Comparison of ENCODE assay signal across 23 mouse cellular contexts in genomic region chr14:121916311-121917094, GRCm38 (mm10). TPM values are rescaled to one million over a fixed set of nuclear protein-coding genes. Genes with fewer than 3 reads are reported as not detected.
DNase-seq lines count a peak whose midpoint lies in the region; ATAC-seq and TF ChIP-seq lines count a peak whose summit lies in the region.
"Had no signal": no experiment of that assay in that cellular context is flagged by ENCODE, and none has a peak within 500 bp of the region (broad histone marks: within the 10 kb centered on the region; RNA-seq: fewer than 3 reads in every experiment).

No protein-coding gene starts in this region.

- H3K4me1 ChIP-seq in spleen, adult 2 months (ENCODE audit: control insufficient read depth, insufficient read depth, insufficient read length) = peaks cover 18% of the 10 kb centered on the region; the same call in 1 of the 2 replicates
- H3K4me1 ChIP-seq in stomach, postnatal 0 days (replicated peaks; ENCODE audit: control insufficient read depth, insufficient read depth) = no peaks in the 10 kb centered on the region
- H3K4me1 ChIP-seq: embryonic facial prominence, embryonic 15.5 days; forebrain, embryonic 12.5 days; hindbrain, embryonic 15.5 days; midbrain, embryonic 12.5 days; stomach, embryonic 15.5 days had no signal

- no peak overlapping the region for H3K4me2 ChIP-seq in stomach, postnatal 0 days (replicated peaks; ENCODE audit: low read depth)
- H3K4me2 ChIP-seq: embryonic facial prominence, embryonic 15.5 days; forebrain, embryonic 12.5 days; heart, embryonic 12.5 days; hindbrain, embryonic 15.5 days; liver, embryonic 13.5 days; midbrain, embryonic 12.5 days; stomach, embryonic 15.5 days had no signal

- ATAC-seq in CD4-positive, CD25-positive, alpha-beta regulatory T cell, adult 4 months = peak; percentile 13
- ATAC-seq in hematopoietic stem cell, adult 5-6 weeks (replicated peaks in 1 of 2; ENCODE audit: insufficient read depth in 1 of 2, low FRiP score in 2 of 2, low TSS enrichment in 1 of 2, low read depth in 1 of 2, poor library complexity in 2 of 2, severe bottlenecking in 2 of 2) = peak; percentile 57 to 65
- peak; percentile 47; the same call in 1 of the 2 replicates for ATAC-seq in neutrophil, adult 5-6 weeks (ENCODE audit: extremely low read depth, insufficient number of reproducible peaks, low FRiP score, poor library complexity, severe bottlenecking)
- ATAC-seq in stomach, postnatal 0 days (ENCODE audit: low FRiP score, low TSS enrichment) = no peak
- ATAC-seq in cerebellum, adult (ENCODE audit: insufficient number of reproducible peaks, low FRiP score, low TSS enrichment) = no peak

- no peak; the same call in 1 of the 2 replicates for TF ChIP-seq POLR2A in spleen, adult 2 months (IDR thresholded peaks at IDR 0.05; ENCODE audit: low read depth, low read length)

- peak overlapping the region; percentile 96 for H3K27ac ChIP-seq in spleen, adult 2 months (ENCODE audit: insufficient read depth, low read length)
- H3K27ac ChIP-seq in stomach, postnatal 0 days (replicated peaks) = no peak overlapping the region
- H3K27ac ChIP-seq: embryonic facial prominence, embryonic 15.5 days; forebrain, embryonic 12.5 days; hindbrain, embryonic 15.5 days; liver, embryonic 13.5 days; midbrain, embryonic 12.5 days; stomach, embryonic 15.5 days had no signal

- no peak for TF ChIP-seq EP300 in stomach, postnatal 0 days (optimal IDR thresholded peaks at IDR 0.05)

- H3K27me3 ChIP-seq in spleen, adult 2 months (ENCODE audit: control insufficient read depth, insufficient read depth, low read length) = no peaks in the 10 kb centered on the region
- no peaks in the 10 kb centered on the region for H3K27me3 ChIP-seq in stomach, postnatal 0 days (ENCODE audit: control insufficient read depth, insufficient read depth, low read length)
- H3K27me3 ChIP-seq: embryonic facial prominence, embryonic 15.5 days; forebrain, embryonic 12.5 days; heart, embryonic 12.5 days; hindbrain, embryonic 15.5 days; liver, embryonic 13.5 days; midbrain, embryonic 12.5 days; stomach, embryonic 15.5 days had no signal

- H3K9me3 ChIP-seq in stomach, postnatal 0 days (ENCODE audit: control insufficient read depth, low read length) = no peaks in the 10 kb centered on the region
- H3K9me3 ChIP-seq: embryonic facial prominence, embryonic 15.5 days; forebrain, embryonic 12.5 days; heart, embryonic 12.5 days; hindbrain, embryonic 15.5 days; liver, embryonic 13.5 days; midbrain, embryonic 12.5 days; stomach, embryonic 15.5 days had no signal

- no peak for TF ChIP-seq CTCF in spleen, adult 2 months (IDR thresholded peaks at IDR 0.05; ENCODE audit: extremely low read depth, insufficient read depth, insufficient read length, insufficient replicate concordance)
- no peak for TF ChIP-seq CTCF in stomach, postnatal 0 days (IDR thresholded peaks at IDR 0.05; ENCODE audit: low read depth)

- 19% methylated on average over 6 of the region's 6 CpGs for WGBS in spleen, adult 2 months
- WGBS in stomach, postnatal 0 days = 88% methylated on average over 6 of the region's 6 CpGs

- H3K4me3 ChIP-seq in spleen, adult 2 months (ENCODE audit: extremely low read depth, insufficient read depth, insufficient read length) = peak overlapping the region; percentile 28; the same call in 1 of the 2 replicates
- no peak overlapping the region for H3K4me3 ChIP-seq in stomach, postnatal 0 days (ENCODE audit: low read depth, low read length)
- H3K4me3 ChIP-seq: embryonic facial prominence, embryonic 15.5 days; forebrain, embryonic 12.5 days; heart, embryonic 12.5 days; hindbrain, embryonic 15.5 days; liver, embryonic 13.5 days; midbrain, embryonic 12.5 days; stomach, embryonic 15.5 days had no signal

- H3K9ac ChIP-seq in stomach, postnatal 0 days (ENCODE audit: low read length) = no peak overlapping the region
- H3K9ac ChIP-seq: embryonic facial prominence, embryonic 15.5 days; forebrain, embryonic 12.5 days; heart, embryonic 12.5 days; hindbrain, embryonic 15.5 days; liver, embryonic 13.5 days; midbrain, embryonic 12.5 days; stomach, embryonic 15.5 days had no signal

- no peak for DNase-seq in spleen, adult 2 months (ENCODE audit: low read depth in 1 of 2, low spot score in 2 of 2)
- no peak for DNase-seq in spleen, postnatal 14 days (ENCODE audit: low spot score in 2 of 2)
- DNase-seq in layer of hippocampus, adult 11-12 months (ENCODE audit: low spot score) = no peak
- DNase-seq in stomach, postnatal 0 days (ENCODE audit: low spot score) = no peak
- DNase-seq: cerebellum, adult 18-20 months; kidney, adult 2 months; kidney, postnatal 36 days; liver, embryonic 13.5 days; lung, postnatal 14 days; right cerebral cortex, postnatal 25 days had no signal

- peaks cover 13% of the 10 kb centered on the region for H3K36me3 ChIP-seq in spleen, adult 2 months (ENCODE audit: control insufficient read depth, insufficient read depth, low read length)
- peaks cover 3% of the 10 kb centered on the region for H3K36me3 ChIP-seq in stomach, postnatal 0 days (ENCODE audit: control insufficient read depth, insufficient read depth, low read length)

RNA-seq across cellular contexts. Expression of gene Gpr18, which starts 0.9 kb away (rescaled TPM):
- 91.9 and 111 TPM in 2 replicates for polyA plus RNA-seq in spleen, adult 2 months (2012; rRNA removed)
- 10 to 100 TPM; 92.7 to 95.9 TPM for polyA plus RNA-seq in CD4-positive, CD25-positive, alpha-beta regulatory T cell, adult 4 months (2017; shearing (Covaris generic))
- 0.60 and 2.1 TPM in 2 replicates for total RNA-seq in hematopoietic stem cell, adult 5-6 weeks (2017)
- total RNA-seq in neutrophil, adult 5-6 weeks (2017) = 95.0 and 98.8 TPM in 2 replicates
- 0.06 and 0.08 TPM in 2 replicates for polyA plus RNA-seq in stomach, postnatal 0 days (2015; fragmentation: Nextera tagmentation; extraction: Ambion mirVana)
- total RNA-seq: gastrocnemius, postnatal 4 days; layer of hippocampus, postnatal 14 days; left cerebral cortex, postnatal 36 days had no signal
- polyA plus RNA-seq: liver, embryonic 13.5 days had no signal

RNA-seq across cellular contexts. Expression of gene Ubac2, which starts 38.1 kb away (rescaled TPM):
- 45.3 and 61.2 TPM in 2 replicates for polyA plus RNA-seq in spleen, adult 2 months (2012; rRNA removed)
- 10 to 100 TPM; 83.5 to 93.7 TPM for polyA plus RNA-seq in CD4-positive, CD25-positive, alpha-beta regulatory T cell, adult 4 months (2017; shearing (Covaris generic))
- total RNA-seq in hematopoietic stem cell, adult 5-6 weeks (2017) = 23.1 and 26.0 TPM in 2 replicates
- 31.9 and 32.0 TPM in 2 replicates for total RNA-seq in neutrophil, adult 5-6 weeks (2017)
- polyA plus RNA-seq in stomach, postnatal 0 days (2015; fragmentation: Nextera tagmentation; extraction: Ambion mirVana) = 38.5 and 38.6 TPM in 2 replicates

RNA-seq across cellular contexts. Expression of gene Gpr183, which starts 48.5 kb away (rescaled TPM):
- polyA plus RNA-seq in spleen, adult 2 months (2012; rRNA removed) = 19.3 and 21.5 TPM in 2 replicates
- 100 to 1,000 TPM; 102 to 104 TPM for polyA plus RNA-seq in CD4-positive, CD25-positive, alpha-beta regulatory T cell, adult 4 months (2017; shearing (Covaris generic))
- 1.1 and 2.6 TPM in 2 replicates for total RNA-seq in hematopoietic stem cell, adult 5-6 weeks (2017)
- total RNA-seq in neutrophil, adult 5-6 weeks (2017) = 73.9 and 74.6 TPM in 2 replicates
- polyA plus RNA-seq in stomach, postnatal 0 days (2015; fragmentation: Nextera tagmentation; extraction: Ambion mirVana) = 1.8 and 2.0 TPM in 2 replicates

Comparison
In these comparisons a context has a peak if more than half of its experiments do, and no peak if none do; other contexts are left out.
1. ATAC-seq: peak in CD4-positive, CD25-positive, alpha-beta regulatory T cell, adult 4 months (single experiment), hematopoietic stem cell, adult 5-6 weeks (2 of 2) and neutrophil, adult 5-6 weeks (single experiment); none in stomach, postnatal 0 days (single experiment) and cerebellum, adult (single experiment).
2. RNA of gene Gpr18, which starts 0.9 kb away (polyA plus RNA-seq): 92.7 to 95.9 TPM in CD4-positive, CD25-positive, alpha-beta regulatory T cell, adult 4 months and 91.9 to 111 TPM in spleen, adult 2 months; 0.06 to 0.08 TPM in stomach, postnatal 0 days; every median in the first group is over 10 times any median in the second.